Mouse (Mus musculus) layer of hippocampus, postnatal 10 days (tissue): ENCODE data around the gene Tshz2. TPM values are rescaled to one million over a fixed set of nuclear protein-coding genes. Genes with fewer than 3 reads are reported as not detected.
A peak's percentile ranks its signal among the peaks of the same experiment; 100 is the strongest.
"Not testable (repeated sequence)": the region's sequence is repeated elsewhere in the genome, so short reads cannot be mapped to it uniquely, and the experiment has no call there.

ENCODE experiments used
- DNase-seq, 2 experiments: peaks; one replicate each; pipeline ENCODE4 v3.0.0; 2021; ENCODE audit warnings: low spot score in 2 of 2
- total RNA-seq, 2 experiments: library from RNA; stranded (reverse); gene quantifications; 2 replicates each; pipeline ENCODE4 v1.2.3; 2021

The Tshz2 gene
- total RNA-seq, 2 experiments from 2014 or later: 49.8 to 64.9 TPM

- DNase-seq: no peak
These were observed 120.6 kb downstream of the Tshz2 start for GRCm38 (mm10) chr2:169753432-169753831.

DNA sequence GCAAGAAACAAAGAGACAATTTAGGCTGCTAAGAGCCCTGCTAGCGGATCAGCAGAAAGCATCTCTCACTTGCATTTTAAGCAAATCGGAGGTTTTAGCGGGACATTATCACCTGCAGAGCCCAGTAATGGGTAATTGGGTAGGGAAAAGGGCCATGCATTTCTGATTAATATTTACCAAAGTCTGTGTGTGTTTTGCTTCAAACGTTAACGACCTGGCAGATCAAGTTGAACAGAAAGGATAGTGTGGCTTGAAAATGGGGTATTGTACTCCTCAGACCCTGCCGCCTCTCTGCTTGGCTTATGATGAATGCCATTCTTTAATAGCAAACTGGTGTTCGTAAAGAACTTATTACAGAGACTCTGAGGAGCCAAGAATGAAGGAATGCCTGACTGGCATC, 122.3 kb downstream of the Tshz2 start:
- no peak for DNase-seq

DNA sequence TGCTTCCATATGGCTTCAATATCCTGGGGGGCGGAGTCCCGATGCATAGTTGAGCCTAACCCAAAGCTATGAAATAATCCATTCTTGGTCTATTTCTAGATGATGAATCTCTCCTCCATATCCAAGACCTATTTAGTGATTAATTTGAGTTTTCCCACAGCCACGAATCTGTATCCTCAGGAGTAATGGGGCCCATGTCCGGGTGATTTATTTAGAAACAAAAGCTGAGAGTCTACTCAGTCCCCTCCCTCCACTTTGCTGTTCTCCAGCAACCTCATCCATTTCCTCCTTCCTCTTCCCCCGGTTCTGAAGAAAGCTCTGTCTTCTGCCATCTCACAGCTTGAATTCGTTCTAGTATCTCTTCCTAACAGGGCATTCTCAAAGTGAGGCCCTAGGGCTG, 125.3 kb downstream of the Tshz2 start:
- DNase-seq: no peak

DNA sequence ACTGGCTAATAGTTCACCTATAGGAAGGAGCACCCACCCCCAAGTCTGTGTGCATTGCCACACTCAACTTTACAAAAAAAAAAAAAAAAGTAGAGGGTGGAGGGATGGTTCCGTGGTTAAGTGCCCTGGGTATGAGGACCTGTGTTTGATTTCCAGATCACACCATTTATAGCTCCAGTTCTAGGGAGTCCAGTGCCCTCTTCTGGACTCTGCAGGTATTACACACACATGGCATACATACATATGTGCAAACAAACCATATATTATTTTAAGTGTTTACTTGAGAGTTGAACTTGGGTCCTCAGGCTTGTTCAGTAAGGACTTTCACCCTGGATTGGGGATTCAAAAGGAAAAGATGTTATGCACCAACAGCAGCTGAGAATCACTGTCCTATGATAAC, 127.3 kb downstream of the Tshz2 start:
- DNase-seq: no peak

DNA sequence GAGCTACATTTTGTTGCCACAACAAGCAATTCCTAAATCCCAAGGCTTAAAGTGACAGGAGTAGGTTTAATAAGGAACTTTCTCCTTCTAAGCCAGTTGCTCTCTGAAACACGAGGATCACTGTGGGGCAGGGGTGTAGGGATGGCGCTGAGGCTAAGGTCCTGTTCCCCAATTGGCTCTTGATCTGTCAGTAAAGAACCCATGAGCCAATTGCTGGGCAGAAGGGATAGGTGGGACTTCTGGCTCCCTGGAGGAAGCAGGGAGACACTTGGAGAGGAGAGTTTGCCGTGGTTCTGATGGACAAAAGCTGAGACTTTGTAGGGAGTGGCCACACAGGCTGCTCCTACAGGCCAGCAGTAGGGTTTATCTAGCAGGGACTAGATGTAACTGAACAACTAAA, 128.9 kb downstream of the Tshz2 start:
- DNase-seq: no peak

- DNase-seq: no peak
These were observed 129.5 kb downstream of the Tshz2 start for GRCm38 (mm10) chr2:169762301-169762700.

- no peak for DNase-seq
These were observed 130.9 kb downstream of the Tshz2 start for GRCm38 (mm10) chr2:169763716-169764115.

DNA sequence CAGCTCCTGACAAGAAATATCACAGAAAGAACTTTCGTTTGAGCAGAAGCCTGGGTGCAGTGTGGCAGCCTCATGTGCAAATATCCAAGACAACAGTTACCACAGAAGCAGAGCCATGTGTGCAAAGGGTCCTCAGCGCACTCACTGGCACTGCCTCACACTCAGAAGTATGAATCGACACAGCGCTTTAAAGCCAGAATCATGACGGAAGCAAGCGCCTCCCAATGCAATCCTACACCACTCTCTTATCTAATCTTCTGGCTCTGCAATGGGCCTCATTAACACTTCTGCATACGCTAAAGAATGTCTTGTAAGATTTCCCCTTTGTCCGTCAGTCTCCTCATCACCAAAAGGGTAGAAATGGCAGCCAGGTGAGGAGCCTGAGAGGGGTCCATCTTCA, 133.4 kb downstream of the Tshz2 start:
- no peak for DNase-seq

- no peak for DNase-seq
These were observed 134.5 kb downstream of the Tshz2 start for GRCm38 (mm10) chr2:169767281-169767680.

- DNase-seq: no peak
These were observed 142.3 kb downstream of the Tshz2 start for GRCm38 (mm10) chr2:169775078-169775477.

DNA sequence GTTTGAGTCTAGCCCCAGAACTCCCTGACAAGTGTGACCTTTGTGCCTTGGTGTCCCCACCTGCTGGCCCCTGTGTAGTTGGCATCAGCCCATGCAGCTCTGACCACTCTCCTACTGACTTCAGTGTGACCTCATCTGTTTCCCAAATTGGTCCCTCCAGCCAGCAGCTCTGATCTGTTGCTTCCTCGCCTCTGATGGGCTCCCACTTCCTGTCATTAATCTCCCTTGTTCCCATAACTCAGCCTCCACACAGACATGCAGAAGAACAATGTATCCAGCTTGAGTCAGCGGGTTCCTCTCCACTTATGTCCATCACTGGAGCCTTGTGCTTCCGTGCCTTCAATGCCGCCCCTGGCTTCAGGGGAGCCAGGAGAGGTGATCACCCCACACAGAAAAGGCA, 144.4 kb downstream of the Tshz2 start:
- no peak for DNase-seq

DNA sequence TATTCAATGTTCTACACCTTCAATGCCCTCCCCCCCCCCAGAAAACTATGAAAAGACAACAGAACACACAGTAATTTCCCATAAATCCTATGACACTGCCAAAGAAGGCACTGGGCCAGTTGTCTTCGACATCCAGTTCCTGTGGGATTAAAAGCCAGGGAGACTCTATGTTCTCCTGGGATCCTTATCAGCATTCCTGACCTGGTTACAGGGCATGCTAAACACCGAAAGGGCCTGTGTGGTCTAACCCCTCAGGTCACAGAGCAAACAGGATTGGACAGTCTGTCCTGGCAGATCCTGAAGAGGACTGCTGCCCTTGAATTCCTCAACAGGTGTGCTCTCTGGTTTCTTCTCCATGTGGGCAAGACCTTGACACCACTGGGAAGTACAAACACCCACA, 145.0 kb downstream of the Tshz2 start:
- no peak for DNase-seq

DNA sequence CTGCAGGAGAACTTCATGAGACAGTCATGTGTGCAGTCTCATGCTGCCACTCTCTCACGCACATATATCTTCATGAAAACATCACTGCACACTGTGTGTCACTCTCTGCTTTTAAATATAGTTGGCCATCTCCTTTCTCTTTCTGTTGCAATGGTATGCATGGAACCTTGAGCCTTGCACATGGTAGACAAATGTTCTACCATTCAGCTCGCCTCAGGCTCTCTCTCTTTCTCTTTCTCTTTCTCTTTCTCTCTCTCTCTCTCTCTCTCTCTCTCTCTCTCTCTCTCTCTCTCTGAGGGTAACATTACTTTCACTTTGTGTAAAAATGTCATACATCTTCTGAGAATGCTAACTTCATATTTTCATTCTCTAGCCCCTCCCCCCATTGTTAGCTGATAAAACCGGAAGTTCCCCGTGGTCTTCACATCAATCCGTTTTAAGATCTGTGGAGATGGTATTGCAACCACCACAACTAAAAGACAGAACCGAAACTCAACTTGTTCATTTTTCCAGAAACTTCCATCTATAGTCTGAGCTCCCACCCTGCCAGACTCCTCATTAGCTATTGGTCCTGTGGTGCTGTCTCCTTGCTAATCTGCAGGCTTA, 146.0 kb downstream of the Tshz2 start:
- no peak for DNase-seq

GRCm38 (mm10) chr2:169781671-169782070, 148.9 kb downstream of the Tshz2 start:
- DNase-seq: not testable (repeated sequence)

DNA sequence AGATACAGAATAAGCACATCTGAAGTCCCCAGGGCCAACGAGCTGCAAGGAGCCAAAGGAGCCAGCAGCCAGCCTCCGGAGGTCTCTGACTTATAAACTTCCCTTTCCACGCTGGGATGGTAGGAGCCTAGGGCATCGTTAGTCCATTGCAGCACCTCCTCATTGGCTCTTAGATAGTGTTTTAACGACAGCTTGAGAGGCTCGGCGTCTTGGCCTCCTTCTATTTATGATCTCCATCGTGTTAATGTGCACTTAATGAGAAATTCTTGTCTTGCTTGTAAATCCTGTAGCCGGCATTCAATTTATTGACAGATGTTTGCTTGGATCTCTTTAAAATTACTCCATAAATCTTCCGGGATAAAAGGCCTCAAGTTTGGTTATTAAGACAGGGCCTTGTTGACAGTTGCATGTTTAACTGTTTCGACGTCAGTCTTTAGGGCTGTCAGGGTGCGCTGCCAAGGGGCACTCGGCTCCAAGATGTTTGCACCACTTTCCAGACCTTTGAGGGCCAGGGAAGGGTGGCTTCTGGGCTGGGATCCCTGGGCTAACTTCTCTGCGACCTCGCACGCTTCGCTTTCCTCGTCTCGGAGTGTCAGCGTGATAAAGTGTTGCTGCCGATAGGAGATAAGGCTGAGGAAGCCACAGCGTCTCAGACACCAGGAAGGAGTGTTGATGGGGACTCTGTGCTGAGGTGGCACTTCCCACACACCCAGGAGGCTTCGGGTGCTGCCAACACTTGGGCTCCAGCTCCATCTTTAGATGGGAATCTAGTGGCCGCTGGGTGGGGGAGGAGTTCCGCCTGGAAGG, 150.3 kb downstream of the Tshz2 start:
- DNase-seq: no peak

- no peak for DNase-seq
These were observed 150.8 kb downstream of the Tshz2 start for GRCm38 (mm10) chr2:169783681-169784033.

GRCm38 (mm10) chr2:169787381-169787780, 154.6 kb downstream of the Tshz2 start:
- no peak for DNase-seq

GRCm38 (mm10) chr2:169787906-169788305, 155.1 kb downstream of the Tshz2 start:
- DNase-seq: no peak

GRCm38 (mm10) chr2:169790439-169791131, 157.8 kb downstream of the Tshz2 start:
- DNase-seq: peak; percentile 32 to 59

DNA sequence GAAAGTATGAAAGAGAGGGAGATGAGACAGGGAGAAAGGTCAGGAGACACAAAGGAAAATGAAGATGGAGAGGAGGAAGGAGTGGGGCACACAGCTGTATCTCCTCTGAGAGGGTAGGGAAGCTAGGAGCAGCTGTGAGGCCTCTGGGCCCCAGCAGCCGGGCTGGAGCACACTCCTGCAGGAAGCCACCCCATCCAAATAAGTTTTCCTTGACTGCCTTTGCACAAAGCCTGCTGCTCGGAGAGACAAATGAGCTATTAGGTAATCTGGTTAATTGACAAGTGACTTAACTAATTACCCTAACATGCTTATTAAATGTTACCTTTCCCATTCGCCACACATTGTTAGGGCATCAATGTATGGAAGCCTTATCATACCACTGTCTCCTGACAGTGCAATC, 159.9 kb downstream of the Tshz2 start:
- DNase-seq: no peak

DNA sequence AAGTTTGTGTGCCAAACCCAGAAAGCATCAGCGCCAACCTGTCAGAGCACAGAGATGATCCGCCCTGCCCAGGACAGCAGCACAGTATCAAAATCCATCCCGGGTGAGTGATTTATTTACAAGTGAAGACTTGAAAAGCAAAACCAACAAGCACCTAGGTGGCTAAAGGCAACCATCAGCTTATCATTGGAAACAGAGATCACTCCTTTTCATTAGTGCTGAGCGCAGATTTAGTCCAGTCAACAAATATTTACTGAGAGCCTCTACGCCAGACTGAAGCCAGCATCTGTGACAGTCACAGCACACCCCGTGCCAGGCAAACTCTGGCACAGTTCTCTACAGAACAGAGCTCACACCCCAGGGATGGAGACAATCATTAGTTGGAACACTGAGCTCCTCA, 169.4 kb downstream of the Tshz2 start:
- no peak for DNase-seq

DNA sequence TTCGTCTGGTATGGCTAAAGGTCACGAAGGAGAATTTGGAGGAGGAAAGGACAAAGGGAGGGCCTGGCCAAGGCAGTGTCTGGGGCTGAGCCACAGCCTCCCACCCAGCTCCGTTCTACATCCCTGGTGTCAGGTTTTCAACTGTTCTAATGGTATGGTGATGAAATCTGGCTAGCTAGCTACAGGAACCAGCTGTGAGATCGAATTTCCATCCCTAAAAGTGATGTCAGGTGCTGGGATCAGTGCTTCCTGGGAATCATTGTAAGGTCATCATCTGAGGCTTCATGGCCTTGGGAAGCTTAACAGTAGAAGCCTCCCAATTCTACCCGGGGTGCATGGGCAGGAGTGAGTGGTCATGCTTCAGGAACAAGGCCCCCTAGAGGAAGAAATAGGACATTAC, 171.6 kb downstream of the Tshz2 start:
- DNase-seq: no peak
